Mouse (Mus musculus): ENCODE data around the gene Exoc4. TPM values are rescaled to one million over a fixed set of nuclear protein-coding genes. Genes with fewer than 3 reads are reported as not detected.

Exoc4 gene
- 10 to 100 TPM; 75.5 to 76.5 TPM for total RNA-seq (2021)
- long read RNA-seq, experiment 1, full-length matches to known transcripts: 8 of 18 reads
- long read RNA-seq, experiment 1, partial matches to known transcripts: 7 of 18 reads
- long read RNA-seq, experiment 1, other reads (novel, unspliced or antisense): 3 of 18 reads
- long read RNA-seq, experiment 2, full-length matches to known transcripts: 9 of 21 reads
- long read RNA-seq, experiment 2, partial matches to known transcripts: 11 of 21 reads
- long read RNA-seq, experiment 2, other reads (novel, unspliced or antisense): 1 of 21 reads

DNA sequence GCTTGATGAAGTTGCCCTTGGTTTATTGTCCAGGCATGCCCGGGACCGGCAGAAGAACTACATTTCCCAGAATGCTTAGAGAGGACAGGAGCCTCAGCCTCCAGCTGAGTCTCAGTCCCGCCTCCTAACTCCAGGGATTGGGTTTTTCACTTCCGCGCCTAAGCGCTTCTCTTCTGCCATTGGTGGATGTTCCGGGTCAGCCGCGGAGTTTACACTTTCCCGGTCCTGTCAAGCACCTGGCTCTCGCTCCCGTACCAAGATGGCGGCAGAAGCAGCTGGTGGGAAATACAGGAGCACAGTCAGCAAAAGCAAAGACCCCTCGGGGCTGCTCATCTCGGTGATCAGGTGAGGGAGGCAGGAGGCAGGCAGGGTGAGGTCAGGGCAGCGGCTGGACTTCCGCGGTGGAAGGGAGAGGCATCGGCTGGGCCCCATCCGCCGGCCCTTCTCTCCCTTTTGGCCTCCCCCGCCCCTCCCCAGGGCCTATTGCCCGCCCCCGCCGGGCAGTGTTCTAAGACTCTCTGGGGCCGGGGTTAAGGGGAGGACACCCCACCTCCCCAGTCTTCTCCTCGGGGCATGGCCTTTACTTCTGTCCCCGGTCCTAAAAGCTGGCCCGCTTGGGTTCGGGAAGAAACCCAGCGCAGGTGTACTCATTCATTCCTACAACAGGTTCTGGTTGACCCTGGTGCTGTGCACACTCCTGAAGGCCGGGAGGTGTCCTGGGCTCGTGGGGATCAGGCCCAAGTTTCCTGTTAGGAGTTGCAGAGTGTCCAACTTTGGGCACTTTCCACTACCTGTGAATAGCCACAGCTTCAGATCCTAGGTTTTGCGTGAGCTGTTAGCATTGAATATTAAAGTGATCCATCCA, at the start of gene Exoc4:
TSS of gene Exoc4 (plus strand) at position 192 of the 865 bp plus-strand sequence.
- DNase-seq (ENCODE audit: low spot score in 2 of 2): peak; percentile 91 to 98

DNA sequence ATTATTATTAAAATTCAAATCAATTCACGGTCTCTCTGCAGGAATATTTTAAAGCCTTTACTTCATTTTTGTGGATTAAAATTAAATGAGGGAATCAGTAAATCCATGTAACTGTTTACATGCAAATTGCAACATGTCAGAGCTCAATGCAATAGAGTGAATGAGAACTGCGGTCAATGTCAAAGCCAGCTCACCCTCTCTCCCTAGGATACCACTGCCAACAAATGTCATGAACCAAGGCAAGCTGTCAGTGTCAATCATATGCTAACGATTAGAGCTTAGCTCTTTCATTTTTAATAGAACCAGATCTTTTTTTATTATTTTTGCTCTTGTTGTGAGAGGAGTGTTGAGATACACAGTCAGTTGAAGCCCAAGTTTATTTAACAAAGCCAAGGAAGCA, 30.1 kb upstream of the Exoc4 start:
- DNase-seq (ENCODE audit: low spot score in 2 of 2): no peak

DNA sequence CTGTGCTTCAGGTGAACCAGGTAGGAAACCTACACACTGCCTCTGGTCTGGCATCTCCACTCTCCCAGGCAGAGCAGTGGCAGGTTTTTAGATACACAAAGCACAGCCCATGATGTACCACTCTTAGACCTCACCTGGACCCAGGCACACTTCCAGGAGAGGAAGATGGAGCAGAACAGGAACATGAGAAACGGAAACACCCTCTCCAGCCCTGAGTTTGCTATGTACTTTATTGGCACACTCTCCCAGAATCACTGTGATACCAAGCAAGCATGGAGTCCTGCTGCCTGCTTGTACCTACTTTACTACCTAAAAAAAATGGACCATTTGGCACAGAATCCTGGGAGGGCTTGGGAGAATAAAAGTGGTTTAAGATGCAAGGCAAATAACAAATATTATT, 22.2 kb upstream of the Exoc4 start:
- DNase-seq (ENCODE audit: low spot score in 2 of 2): no peak

DNA sequence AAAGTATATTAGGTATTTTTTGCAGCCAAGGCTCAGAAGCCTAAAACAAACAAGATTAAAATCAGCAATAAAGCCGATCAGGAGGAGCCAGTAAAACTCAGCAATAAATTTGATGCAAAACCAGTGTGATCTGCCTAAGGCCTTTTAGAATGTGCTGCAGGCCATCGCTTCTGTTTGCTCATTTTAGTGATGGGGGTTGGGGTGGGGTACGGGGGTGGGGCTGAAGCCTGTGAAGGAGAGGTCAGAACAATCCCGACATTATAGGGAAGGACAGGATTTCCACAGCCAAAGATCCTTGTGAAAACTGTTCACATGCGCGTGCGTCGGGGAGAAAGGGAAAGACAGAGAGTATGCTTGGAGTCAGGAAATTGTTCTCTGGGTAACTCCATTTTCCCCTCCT, 21.5 kb upstream of the Exoc4 start:
- DNase-seq (ENCODE audit: low spot score in 2 of 2): no peak

DNA sequence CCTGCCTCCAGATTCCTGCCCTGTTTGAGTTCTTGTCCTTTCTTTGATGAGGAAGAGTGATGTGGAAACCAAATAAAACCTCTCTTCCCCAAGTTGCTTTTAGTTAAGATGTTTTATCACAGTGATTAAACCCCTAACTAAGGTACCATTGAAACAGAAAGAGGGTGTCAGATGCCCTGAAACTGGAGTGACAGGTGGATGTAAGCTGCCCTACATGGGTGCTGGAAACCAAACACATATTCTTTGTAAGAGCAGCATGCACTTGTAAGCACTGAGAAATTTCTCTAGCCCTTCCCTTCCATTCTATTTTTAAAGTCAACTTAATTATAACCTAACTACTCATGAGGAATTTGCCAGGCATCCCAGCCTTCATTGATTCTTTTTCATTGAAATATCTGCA, 7.6 kb upstream of the Exoc4 start:
- no peak for DNase-seq (ENCODE audit: low spot score in 2 of 2)

DNA sequence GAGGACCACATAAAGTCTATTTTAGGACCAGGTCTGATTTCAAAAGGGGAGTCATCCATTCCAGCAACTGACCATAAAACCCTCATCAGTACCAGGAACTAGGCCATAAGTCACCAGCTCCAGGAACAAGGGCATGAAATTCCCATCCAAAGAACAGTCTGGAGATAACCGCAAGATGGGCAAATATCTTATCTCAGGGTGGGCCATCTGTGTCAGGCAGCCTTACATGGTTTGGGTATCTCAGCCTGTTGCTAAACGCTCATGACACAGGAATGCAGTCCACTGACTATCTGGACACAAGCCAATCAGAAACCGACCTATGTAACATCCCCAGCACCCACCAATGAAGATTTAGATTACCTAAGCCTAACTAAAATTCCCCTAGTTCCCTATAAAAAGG, 4.3 kb upstream of the Exoc4 start:
- DNase-seq (ENCODE audit: low spot score in 2 of 2): no peak

DNA sequence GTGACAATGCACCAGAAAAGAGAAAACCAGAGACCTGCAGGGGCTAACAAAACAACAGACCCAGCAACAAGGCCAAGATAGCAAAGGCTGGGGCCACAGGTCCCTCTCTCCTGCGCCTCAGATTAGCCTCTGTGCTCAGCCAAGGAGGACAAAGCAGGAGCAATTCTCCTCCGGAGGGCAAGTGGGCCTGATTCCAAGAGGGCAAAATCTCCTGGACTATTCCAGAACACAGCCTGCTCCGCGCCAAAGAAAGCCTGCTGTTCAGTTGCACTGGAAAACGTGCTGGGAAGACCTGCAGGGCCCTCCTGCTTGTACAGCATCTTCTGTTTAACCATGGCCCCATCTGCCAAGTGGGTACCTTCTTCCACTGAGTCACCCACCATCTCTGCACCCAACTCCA, 1.7 kb upstream of the Exoc4 start:
- DNase-seq (ENCODE audit: low spot score in 2 of 2): no peak

DNA sequence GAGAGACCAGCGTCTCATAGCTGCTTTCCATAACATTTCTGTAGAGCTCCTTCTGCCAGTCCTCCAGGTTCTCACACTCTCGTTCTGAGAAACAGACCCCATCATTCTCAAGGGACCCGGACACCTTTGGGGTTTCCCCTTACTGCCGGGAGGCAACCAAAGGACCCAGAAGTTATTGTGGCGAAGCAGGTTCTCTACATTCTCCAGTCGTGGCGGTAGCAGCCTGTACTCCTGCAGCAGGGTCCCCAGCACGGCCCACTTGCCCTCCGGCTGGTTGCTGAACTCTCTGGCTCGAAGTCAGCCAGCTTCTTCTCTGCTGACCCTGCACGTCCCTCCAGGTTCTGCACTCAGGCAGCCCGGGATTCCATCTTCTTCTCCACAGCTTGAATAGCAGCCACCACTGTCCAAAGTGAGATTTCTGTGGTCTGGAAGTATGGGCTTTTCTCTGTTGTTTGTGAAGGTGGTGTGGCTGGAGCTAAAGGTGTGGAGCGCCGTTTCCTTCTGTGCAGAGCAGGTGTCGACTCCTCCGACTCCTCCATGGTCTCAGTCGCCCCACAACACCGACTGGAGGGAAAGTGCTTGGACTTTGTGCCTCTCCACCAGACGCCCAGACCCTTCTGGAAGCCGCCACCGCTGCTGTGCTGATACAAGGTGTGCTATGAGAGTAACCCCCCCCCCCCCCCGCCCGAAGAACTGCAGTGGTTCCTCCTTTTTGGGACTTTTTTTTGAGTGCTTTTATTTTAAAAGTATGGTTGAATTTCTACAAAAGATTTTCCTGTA, 1.1 kb upstream of the Exoc4 start:
- DNase-seq (ENCODE audit: low spot score in 2 of 2): no peak

DNA sequence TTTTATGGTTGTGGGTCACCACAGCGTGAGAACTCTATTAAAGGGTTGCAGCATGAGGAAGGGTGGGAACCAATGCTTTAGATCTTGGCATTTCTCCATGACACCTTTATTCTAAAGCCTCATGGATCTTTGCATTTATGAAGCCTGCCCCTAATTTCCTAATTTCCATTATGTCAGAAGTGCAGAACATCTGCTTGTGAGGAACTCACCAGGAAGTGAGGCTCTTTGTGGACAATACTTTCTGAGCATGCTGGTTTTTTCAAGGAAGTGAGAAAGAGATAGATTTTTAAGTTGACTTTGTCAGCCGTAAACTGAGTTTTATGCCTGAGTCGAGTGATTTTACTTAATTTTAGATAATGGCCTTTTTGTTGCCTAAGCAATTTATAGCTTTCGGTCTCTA, 7.8 kb downstream of the Exoc4 start:
- no peak for DNase-seq (ENCODE audit: low spot score in 2 of 2)

DNA sequence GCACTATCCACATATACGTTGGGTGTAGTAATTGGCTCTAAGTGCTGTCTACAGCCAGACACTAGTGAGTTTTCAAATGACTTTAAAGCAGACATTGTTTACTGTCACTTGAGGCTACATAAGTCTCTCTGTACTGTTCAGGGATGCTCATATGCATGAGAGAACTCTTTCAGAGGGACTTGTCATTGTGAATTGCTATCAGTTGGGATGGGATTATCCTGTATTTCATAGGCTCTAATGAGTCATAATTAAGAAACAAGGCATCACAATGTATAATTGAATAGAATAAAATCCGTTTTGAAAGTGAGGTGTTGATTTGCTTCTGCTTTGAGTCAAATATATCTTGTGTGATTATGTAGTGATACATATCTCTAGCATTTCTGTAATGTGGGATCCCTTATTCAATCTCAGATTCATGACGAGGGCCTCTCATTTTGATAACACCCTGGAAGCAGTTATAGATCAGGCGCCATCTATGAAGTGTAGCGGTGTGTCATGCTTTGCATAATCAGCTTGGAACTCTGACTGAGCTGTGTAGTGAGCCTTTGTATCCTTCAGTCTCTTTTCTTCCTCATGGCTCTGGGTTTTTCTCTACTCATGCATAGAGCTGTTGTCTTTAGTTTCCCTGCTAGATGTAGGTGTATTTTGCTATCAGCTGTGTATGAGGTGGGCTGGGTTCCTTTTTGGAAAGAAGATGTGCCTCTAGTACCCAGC, 8.3 kb downstream of the Exoc4 start:
- no peak for DNase-seq (ENCODE audit: low spot score in 2 of 2)

DNA sequence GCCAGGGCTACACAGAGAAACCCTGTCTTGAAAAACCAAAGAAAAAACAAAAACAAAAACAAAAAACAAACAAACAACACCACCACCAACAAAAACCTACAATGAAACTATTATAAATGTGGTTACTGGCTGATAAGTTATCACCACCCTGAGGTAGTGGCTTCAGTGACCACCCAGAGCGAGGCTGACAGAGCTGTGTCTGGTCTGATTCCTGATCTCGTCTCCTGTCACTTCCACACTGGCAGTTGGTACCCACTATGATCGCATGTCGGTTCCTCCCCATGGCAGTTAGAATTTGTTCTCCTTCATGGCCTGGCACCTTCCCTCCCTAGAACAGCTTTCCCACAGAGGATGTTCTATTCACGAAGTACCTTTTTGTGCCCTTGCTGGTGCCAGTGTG, 11.0 kb downstream of the Exoc4 start:
- DNase-seq (ENCODE audit: low spot score in 2 of 2): no peak

DNA sequence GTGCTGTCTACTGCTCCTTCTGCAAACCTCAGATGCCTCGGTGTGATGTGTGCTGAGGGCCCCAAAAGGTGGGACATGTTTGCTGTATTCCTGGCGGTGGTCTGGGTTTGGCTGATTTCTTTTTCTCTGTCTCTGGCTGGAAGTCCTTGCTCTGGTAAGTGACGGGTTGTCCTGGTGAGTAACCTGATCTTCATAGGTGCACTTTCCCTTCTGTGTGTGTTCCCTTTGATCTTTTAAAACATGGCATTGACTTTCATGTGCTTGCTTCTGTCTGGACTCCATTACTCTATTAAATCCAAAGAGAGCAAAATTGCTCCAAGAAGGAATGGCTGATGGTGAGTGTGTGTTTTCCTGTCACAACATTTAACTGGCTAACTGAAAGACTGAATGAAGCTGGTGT, 12.7 kb downstream of the Exoc4 start:
- DNase-seq (ENCODE audit: low spot score in 2 of 2): no peak

DNA sequence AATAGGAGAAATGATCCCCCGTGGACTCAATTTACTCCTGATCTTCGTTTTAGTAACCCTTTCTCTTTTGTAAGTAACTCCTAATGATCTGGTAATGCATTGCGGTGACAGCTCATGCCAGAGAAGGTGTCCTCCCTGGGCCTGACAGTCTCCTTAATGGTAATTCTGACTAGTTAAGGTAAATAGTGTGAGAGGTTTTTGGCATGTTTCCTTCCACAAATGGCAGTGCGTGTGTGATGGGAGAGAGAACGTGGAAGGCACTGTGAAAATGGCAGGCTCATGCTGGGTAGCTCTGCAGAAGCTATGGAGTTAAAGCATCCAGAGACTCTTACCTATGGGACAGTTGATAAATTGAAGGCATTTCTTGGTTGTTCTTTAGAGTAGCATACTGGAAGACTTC, 15.1 kb downstream of the Exoc4 start:
- no peak for DNase-seq (ENCODE audit: low spot score in 2 of 2)

DNA sequence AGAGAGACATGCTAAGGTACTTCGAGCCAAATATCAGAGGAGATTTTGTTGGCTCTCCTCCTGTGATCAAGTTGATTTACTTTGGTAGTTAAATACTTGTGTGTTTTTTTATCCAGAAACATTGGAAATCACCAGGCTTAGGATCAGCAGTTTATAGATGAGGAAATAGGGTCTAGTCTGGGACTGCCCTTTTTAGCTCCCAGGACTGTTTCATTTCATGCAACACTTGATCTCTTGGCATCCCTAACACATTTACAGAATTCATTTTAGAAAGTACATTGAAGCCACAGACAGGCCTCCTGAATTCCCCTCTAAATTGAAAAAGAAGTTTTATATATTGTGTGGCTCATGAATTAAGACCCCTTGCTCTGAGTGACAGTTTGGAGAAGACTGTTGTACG, 15.5 kb downstream of the Exoc4 start:
- no peak for DNase-seq (ENCODE audit: low spot score in 2 of 2)

DNA sequence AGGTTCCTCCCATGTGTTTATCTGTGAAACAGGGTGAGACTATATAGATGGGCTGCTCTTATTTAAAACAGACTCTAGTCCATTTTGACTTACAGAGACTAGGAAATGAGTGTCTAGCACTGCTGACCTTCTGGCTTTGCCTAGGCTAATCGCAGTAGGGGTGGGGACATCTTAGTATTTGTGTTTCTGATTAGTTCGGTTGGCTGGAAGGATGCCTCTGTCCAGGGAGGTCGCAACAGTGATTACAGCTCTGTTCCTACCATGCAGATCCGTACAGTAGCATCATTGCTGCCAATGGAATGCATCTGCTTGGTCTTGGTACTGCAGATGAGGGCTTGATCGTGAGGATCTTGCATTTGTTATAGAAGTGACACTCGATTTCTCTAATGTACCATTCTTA, 18.7 kb downstream of the Exoc4 start:
- no peak for DNase-seq (ENCODE audit: low spot score in 2 of 2)

DNA sequence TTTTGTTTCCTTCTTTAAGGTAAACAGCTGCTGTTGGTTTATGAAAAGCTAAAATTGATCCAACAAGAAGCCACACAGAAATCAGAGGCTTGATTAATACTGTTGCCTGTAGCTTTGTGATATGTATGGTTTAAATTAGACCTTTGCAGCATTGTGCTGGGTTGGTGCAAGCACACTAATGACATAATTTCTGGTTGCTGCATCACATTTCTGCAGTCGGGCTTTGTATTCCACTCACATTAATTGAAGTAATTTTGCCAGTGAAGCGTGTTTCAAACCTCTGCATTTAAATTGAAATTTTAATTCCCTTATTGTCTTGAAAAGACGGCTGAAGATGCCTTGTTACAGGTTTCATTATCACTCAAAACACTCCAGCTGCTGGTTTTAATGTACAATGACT, 34.6 kb downstream of the Exoc4 start:
- no peak for DNase-seq (ENCODE audit: low spot score in 2 of 2)

DNA sequence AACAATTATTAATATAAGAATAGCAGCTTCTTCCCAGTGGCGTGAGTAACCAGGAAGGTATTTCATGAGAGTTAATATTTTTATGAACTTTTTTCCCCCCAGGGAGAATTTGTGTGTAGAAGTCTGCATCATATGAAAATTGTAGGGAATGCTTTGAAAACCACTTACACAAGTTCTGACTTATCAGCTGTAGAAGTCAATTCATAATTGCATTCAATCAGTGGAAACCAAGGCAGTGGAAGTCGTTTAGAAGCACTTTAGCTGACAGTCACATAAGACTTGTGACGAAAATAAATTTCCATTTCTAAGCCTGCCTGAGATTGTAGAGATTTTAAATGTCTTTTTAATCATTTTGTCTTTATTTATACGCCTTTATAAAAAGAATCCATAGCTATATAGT, 35.1 kb downstream of the Exoc4 start:
- DNase-seq (ENCODE audit: low spot score in 2 of 2): no peak

DNA sequence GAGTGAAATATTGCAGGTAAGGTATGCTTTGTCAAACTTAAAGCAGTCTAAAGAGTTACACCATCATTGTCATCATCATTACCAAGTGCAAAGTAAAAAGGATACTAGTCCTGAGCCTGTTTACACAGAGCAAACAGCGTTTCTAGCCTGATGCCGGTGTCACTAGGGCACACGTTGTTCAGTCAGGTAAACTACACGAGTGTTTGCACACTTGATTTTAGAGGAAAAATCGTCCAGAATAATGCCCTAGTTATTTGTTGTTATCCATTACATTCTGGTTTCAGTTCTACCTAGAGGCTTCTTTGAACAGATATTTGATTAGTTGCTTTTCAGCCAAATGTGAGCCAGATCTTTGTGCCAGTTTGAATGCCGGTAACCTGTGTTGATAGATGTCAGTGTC, 37.5 kb downstream of the Exoc4 start:
- no peak for DNase-seq (ENCODE audit: low spot score in 2 of 2)

DNA sequence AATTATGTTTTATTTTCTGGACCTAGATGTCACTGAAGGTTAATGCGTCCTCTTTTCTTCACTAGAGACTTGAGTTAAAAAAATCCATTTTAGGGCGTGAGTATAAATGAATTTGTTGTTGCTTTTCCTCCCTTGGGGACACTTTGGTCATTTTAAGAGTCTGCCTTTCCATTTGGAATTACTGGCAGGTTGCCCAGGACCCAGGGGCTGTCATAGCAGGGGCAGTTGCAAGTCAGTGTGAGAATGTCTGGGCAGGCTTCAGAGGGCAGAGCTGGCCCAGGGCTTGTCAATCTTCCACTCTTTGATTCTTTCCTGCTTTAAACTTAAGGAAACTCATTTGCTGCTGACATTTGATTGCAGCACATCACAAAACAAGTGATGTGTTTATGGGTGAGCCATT, 45.7 kb downstream of the Exoc4 start:
- peak in 1 of 2 experiments; percentile 12 for DNase-seq (ENCODE audit: low spot score in 2 of 2)

DNA sequence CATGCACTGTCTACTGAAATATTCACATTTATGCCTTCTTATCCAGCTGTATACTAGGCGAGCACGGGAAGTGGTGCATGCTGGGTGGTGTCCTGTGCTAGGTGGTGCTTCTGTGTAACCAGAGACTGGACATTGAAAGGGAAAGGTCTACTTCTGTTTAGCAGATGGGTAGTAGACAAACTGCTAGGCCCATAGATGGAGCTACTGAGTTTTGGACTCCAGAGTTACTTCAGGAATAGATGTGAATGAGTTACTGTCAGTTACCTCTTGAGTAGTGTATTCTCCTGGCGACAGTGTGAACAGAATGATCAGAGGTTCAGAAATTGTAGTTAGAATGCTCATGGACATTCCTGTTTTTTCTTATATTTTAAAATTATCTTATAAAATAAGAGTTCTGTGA, 48.7 kb downstream of the Exoc4 start:
- no peak for DNase-seq (ENCODE audit: low spot score in 2 of 2)

DNA sequence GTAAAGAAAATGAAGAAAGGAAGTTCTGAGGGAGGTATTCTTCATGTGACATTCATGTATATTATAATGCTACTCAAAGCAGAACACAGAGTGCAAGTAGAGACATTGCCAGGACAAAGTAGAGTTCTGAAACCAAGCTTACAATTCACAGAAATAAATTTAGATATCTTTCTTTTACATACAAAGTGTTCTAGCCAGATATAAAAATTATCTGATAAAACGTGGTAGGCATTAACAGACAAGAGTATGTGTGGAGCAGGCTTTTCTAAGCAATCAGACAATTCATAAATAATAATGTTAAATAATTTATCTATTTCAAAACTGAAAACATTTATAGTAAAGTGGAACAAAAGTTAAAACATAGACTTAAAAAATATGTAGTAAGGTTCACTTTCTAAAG, 49.9 kb downstream of the Exoc4 start:
- no peak for DNase-seq (ENCODE audit: low spot score in 2 of 2)

Data from layer of hippocampus, postnatal 14 days (tissue).